Mouse (Mus musculus) limb, embryonic 15.5 days (tissue): ENCODE results near the gene Mms19. TPM values are rescaled to one million over a fixed set of nuclear protein-coding genes. Genes with fewer than 3 reads are reported as not detected.

ENCODE experiments used
- ATAC-seq: fragments of 200-750 bp; cut with Nextera tagmentation; 2 replicates; pipeline ENCODE4 v1.8.0; 2017; ENCODE audit warnings: low read depth, moderate TSS enrichment; ENCODE audit not compliant: insufficient number of reproducible peaks, low FRiP score, low TSS enrichment
- H3K27ac ChIP-seq: fragments of 300-500 bp; sonication (generic); 2 replicates; pipeline ENCODE4 v1.5.1; 2015; ENCODE audit warnings: moderate library complexity, mild to moderate bottlenecking, inconsistent platforms
- H3K27me3 ChIP-seq: fragments of 300-500 bp; sonication (generic); 2 replicates; pipeline ENCODE4 v1.6.1; 2015; ENCODE audit warnings: inconsistent platforms
- H3K36me3 ChIP-seq: fragments of 300-500 bp; sonication (generic); 2 replicates; pipeline ENCODE4 v1.6.1; 2015; ENCODE audit warnings: inconsistent platforms
- H3K4me1 ChIP-seq: fragments of 300-500 bp; sonication (generic); 2 replicates; pipeline ENCODE4 v1.6.1; 2015; ENCODE audit warnings: inconsistent platforms
- H3K4me2 ChIP-seq: fragments of 300-500 bp; sonication (generic); 2 replicates; pipeline ENCODE4 v1.6.1; 2015; ENCODE audit warnings: mild to moderate bottlenecking, inconsistent platforms
- H3K4me3 ChIP-seq: fragments of 300-500 bp; sonication (generic); 2 replicates; pipeline ENCODE4 v1.5.1; 2015; ENCODE audit warnings: mild to moderate bottlenecking, inconsistent platforms
- H3K9ac ChIP-seq: fragments of 300-500 bp; sonication (generic); 2 replicates; pipeline ENCODE4 v1.6.1; 2015; ENCODE audit warnings: inconsistent platforms
- H3K9me3 ChIP-seq: fragments of 300-500 bp; sonication (generic); 2 replicates; pipeline ENCODE4 v1.6.1; 2016; ENCODE audit warnings: inconsistent platforms
- WGBS: fragments of 180-500 bp; shearing (Covaris S2); methylation state at CpG from one replicate; pipeline ENCODE4 v1.1.7; 2015; 5-methylcytosine and 5-hydroxymethylcytosine counted together
- polyA plus RNA-seq: library from polyadenylated mRNA; unstranded; fragments of >200 nt; fragmentation: Nextera tagmentation; extraction: Ambion mirVana; gene quantifications from 2 replicates; pipeline ENCODE4 v1.2.1, GENCODE M21; 2015

Gene Mms19
- polyA plus RNA-seq, 1 experiment from 2014 or later = 28.5 TPM

DNA sequence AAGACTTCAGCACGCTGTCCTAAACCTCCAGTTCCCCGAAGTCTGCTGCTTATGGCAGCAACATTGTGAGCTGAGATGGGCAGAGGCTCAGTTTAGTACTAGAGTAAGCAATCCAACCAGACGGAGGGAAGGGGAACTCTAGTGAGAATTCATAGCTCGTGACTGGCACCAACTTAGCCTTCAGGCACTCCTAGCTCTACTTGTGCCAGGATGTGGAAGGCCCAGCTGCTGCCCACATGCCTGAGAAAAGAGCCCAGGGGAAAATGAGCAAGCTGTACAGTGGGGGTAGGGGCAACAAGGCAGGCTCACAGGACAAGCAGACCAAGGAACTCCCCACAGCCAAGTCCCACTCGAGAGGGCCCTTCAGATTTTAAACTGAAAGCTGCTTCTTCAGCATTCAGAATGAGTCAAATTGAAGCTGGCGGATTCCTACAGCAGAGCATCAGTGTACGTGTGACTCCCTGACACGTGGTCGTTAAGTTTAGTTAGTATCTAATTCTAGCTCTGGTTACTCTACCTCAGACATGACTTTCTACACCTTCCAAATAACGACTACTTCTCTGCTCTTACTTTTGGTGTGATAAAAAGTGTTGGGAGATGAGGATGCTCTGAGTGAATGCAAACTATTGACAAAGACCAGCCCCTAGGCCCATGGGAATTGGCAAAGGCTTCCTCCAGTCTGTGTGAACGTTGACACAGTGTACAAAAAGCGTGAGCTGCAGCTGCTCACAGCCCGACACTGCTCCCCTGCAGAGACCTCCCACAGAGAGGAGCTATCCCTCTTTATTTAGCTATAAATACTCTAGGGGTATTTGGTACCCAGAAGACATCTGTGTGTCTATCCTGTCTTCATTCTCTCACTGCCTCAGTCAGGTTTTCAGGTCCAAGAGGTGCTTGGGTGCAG lies 6.8 kb downstream of the Mms19 start:
- Histone ChIP-seq H3K9ac (no peak overlapping the region), H3K9me3 (no peaks in the 10 kb centered on the region), H3K4me2 (no peak overlapping the region), H3K36me3 (peaks cover 5% of the 10 kb centered on the region; the same call in 1 of the 2 replicates), H3K4me3 (no peak overlapping the region), H3K27me3 (no peaks in the 10 kb centered on the region), H3K4me1 (peaks cover 23% of the 10 kb centered on the region), H3K27ac (peak overlapping the region; percentile 43; the same call in 1 of the 2 replicates)
- ATAC-seq = no peak
- 56% methylated on average over 13 of the region's 13 CpGs for WGBS

DNA sequence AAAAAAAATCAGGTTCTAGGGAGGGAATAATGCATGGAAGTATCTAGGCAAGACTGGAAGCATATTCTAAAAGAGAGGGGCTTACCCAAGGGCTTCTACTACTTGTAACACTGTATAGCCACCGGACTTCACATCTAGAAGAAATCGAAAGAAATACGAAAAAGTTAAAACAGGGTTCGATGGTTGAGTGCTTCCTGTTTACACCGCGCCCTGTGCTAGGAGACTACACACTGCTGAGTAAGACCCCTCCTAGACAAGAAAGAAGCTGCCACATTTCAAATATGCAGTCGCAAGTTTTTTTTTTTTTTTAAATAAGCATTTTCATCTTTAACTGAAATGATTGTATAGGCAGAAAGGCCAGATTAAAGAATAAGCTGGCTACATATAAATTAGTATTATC lies 11.3 kb downstream of the Mms19 start:
- no peak overlapping the region for H3K27ac ChIP-seq
- no peak overlapping the region for H3K4me2 ChIP-seq
- WGBS = 93% methylated on average over 7 of the region's 7 CpGs
- no peak for ATAC-seq
- no peaks in the 10 kb centered on the region for H3K9me3 ChIP-seq
- peaks cover 43% of the 10 kb centered on the region for H3K36me3 ChIP-seq
- no peaks in the 10 kb centered on the region for H3K27me3 ChIP-seq
- no peak overlapping the region for H3K9ac ChIP-seq
- H3K4me1 ChIP-seq = peaks cover 4% of the 10 kb centered on the region; the same call in 1 of the 2 replicates
- no peak overlapping the region for H3K4me3 ChIP-seq

DNA sequence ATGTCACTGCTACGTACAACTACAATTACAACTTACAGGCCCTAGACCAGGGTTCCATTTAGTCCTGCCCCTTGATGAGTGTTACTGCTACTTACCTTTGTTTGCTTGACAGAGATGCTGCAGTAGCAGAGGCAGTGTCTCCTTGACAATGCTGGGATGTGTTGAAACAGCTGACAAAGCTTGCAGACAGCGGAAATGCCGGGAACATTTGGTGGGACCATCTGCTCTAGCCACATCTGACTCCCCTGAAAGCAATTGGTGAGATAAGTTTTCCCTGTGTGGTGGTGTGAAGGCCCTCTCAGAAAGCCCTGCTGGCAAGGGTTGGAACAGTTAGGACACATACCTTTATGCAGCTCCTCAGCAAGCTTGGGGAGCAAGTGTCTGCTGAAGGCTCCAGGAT lies 27.4 kb downstream of the Mms19 start:
- no peak overlapping the region for H3K4me3 ChIP-seq
- no peak overlapping the region for H3K27ac ChIP-seq
- 92% methylated on average over 3 of the region's 3 CpGs for WGBS
- H3K9me3 ChIP-seq = no peaks in the 10 kb centered on the region
- peaks cover 96% of the 10 kb centered on the region for H3K36me3 ChIP-seq
- no peaks in the 10 kb centered on the region for H3K27me3 ChIP-seq
- ATAC-seq = no peak
- H3K4me1 ChIP-seq = no peaks in the 10 kb centered on the region
- no peak overlapping the region for H3K4me2 ChIP-seq
- no peak overlapping the region for H3K9ac ChIP-seq

DNA sequence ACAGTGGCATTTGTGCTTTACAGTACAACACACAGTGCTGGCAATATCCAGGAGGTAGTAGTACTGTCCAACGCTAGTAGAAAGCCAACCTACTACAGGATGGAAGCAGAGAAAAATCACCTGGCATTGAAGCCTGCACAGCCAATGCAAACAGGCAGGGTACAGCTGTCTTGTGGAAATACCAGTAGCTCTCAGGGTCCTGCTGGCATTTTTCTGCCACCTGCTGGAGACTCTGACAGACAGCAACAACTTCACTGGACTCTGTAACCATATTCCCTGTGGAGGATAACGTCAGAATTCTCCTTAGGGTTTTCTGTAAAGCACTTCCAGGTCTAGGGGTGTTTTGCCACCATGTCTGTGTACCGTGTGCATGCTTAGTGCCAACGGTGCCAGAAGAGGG lies 28.7 kb downstream of the Mms19 start:
- H3K4me1 ChIP-seq = no peaks in the 10 kb centered on the region
- H3K27ac ChIP-seq = no peak overlapping the region
- no peak overlapping the region for H3K9ac ChIP-seq
- no peaks in the 10 kb centered on the region for H3K9me3 ChIP-seq
- H3K4me3 ChIP-seq = no peak overlapping the region
- no peak for ATAC-seq
- no peaks in the 10 kb centered on the region for H3K27me3 ChIP-seq
- peaks cover 96% of the 10 kb centered on the region for H3K36me3 ChIP-seq
- 75% methylated on average over 4 of the region's 4 CpGs for WGBS
- H3K4me2 ChIP-seq = no peak overlapping the region

DNA sequence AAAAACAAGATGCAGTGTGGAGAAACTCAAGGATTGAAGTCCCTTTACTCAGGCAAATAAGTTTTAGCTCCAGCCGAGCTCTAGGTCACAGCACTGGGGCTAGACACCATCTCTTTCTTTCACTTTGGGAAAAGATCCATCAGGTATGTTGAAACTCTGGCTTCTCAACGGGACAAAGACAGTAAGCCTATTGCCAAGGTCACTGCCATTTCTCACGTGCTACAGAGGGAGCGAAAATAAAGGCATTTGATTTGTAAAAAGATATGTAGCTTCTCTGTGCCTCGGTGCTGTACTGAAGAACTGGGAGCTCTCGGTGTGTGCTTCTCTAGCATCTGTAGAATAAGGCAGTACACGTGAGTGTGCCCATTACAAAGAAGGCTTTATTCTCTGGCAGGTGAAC lies 37.1 kb downstream of the Mms19 start:
- Histone ChIP-seq H3K4me2 (no peak overlapping the region), H3K27ac (no peak overlapping the region), H3K36me3 (peaks cover 96% of the 10 kb centered on the region), H3K27me3 (no peaks in the 10 kb centered on the region), H3K9me3 (no peaks in the 10 kb centered on the region), H3K4me3 (no peak overlapping the region), H3K9ac (no peak overlapping the region), H3K4me1 (no peaks in the 10 kb centered on the region)
- WGBS = 87% methylated on average over 7 of the region's 7 CpGs
- no peak for ATAC-seq

DNA sequence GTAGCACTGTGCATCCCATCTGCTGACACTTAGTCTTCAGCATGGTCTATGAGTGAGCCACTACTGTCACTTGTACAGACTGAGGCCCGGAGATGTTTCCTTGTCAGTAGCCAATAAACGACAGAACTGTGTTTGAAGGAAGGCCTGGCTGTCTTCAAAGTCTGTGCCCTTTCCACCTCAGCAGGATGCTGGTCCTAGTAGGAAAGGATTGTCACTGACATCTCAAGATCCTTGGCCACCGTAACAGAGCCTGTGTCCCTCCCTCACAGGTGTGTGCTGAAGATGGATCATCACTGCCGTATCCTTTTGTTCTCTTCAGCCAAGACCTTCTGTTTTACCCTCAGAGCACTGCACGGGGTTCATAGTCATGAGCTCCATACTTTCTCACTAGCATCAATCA lies 42.4 kb downstream of the Mms19 start:
- no peak for ATAC-seq
- no peaks in the 10 kb centered on the region for H3K27me3 ChIP-seq
- WGBS = 86% methylated on average over 5 of the region's 5 CpGs
- H3K36me3 ChIP-seq = peaks cover 60% of the 10 kb centered on the region
- no peak overlapping the region for H3K4me2 ChIP-seq
- no peak overlapping the region for H3K9ac ChIP-seq
- peaks cover 10% of the 10 kb centered on the region for H3K4me1 ChIP-seq
- no peak overlapping the region for H3K27ac ChIP-seq
- no peaks in the 10 kb centered on the region for H3K9me3 ChIP-seq
- no peak overlapping the region for H3K4me3 ChIP-seq

DNA sequence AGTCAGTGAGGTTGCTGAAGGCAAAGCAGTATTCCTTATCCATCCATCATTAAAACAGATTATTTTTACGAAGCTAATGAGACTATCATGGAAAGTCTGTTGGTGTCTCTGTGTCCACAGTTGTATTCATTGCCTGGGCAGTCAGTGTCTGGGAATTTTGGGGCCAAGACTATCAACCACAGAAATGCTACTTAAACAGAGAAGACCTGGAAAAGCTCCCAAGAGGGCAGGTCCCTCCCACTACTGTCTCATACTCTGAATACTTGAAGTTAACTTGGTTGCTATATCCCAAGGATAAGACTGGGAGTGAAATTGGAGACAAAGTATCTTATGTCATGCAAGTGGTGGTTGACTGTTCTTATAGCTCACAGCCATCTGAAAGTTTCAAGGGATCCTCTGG lies 45.0 kb downstream of the Mms19 start:
- Histone ChIP-seq H3K4me1 (peaks cover 17% of the 10 kb centered on the region), H3K9ac (no peak overlapping the region), H3K9me3 (no peaks in the 10 kb centered on the region), H3K4me3 (no peak overlapping the region), H3K27me3 (no peaks in the 10 kb centered on the region), H3K4me2 (no peak overlapping the region), H3K36me3 (peaks cover 37% of the 10 kb centered on the region), H3K27ac (no peak overlapping the region)
- 95% methylated on average over 1 of the region's 1 CpGs for WGBS
- ATAC-seq = no peak

DNA sequence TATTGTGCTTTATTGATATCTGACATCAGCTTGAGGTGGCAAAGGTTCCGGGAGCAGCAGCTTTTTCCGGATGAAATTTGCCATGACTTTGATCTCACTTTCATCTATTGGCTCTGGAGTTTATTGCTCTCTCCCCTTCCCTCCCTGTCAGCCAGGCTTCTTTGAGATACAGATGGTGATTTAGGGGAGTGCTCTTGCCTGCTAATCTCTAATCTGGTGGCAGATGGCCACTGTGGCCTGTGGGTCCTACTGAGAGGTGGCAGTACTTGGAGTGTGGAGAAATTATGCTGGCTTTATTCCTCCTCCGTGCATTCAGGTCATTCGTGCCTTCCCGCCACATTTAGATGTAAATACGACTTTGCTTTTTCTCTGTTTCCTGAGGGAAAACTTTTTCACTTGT lies 46.8 kb downstream of the Mms19 start:
- Histone ChIP-seq H3K27ac (no peak overlapping the region), H3K36me3 (peaks cover 28% of the 10 kb centered on the region), H3K4me3 (peak overlapping the region; percentile 67), H3K4me1 (peaks cover 17% of the 10 kb centered on the region), H3K9me3 (no peaks in the 10 kb centered on the region), H3K27me3 (no peaks in the 10 kb centered on the region), H3K4me2 (peak overlapping the region; percentile 72), H3K9ac (peak overlapping the region; percentile 73)
- WGBS = 15% methylated on average over 6 of the region's 6 CpGs
- ATAC-seq = no peak

DNA sequence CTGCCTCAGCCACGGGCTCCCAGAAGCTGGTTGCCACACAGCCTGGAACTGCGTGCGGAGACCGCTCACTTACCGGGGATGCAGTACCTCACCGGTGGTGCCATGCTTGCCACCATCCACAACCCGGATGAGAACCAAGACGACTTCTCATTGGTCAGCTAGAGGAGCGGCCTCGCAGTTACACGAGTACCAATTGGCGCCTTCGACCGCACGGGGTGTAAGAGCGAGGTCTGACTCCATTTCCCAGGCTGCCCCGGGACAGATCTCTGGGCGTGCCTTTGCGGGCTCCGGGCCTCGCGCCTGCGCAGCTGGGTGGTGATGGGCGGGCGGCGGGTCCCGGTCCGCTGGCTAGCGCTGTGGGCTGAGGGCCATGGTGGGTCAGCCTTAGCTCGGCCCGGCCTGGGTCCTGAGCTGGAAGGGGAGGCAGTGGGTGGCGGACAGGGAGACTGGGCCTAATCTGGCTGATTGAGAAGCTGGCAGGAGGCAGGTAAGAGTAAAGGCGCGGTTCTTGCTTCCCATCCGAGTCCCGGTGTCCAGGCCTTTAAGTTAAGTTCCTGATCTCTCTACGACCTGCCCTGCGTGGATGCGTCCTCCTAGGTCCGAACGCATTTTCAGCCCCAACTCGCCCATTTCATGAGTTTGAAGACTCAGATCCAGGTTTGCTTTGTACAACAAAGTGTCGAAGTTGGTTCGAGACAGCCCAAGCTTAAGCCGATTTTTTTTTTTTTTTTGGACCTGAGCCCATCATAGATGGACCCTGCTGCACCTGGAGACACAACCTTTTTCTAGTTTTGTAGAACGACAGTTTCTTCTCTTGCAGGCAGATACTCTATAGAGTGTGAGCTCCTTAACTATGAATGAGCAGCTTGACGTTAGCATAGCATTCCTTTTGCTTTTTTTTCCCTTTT lies 47.5 kb downstream of the Mms19 start, which contains the start of the genes Exosc1 and Zdhhc16:
Gene Exosc1 (minus strand): TSS at position 245 of the 908 bp plus-strand sequence.
Gene Zdhhc16 (plus strand): TSS at position 302 of the 908 bp plus-strand sequence.
- Histone ChIP-seq H3K27me3 (no peaks in the 10 kb centered on the region), H3K9ac (peak within 1 kb of the TSS; percentile 73), H3K4me1 (peaks cover 17% of the 10 kb centered on the region), H3K4me3 (peak within 1 kb of the TSS; percentile 67), H3K9me3 (no peaks in the 10 kb centered on the region), H3K27ac (peak within 1 kb of the TSS; percentile 67; the same call in 1 of the 2 replicates), H3K4me2 (peak within 1 kb of the TSS; percentile 72), H3K36me3 (peaks cover 25% of the 10 kb centered on the region)
- peak; percentile 99 for ATAC-seq
- under 1% methylated on average over 47 of the region's 47 CpGs for WGBS

DNA sequence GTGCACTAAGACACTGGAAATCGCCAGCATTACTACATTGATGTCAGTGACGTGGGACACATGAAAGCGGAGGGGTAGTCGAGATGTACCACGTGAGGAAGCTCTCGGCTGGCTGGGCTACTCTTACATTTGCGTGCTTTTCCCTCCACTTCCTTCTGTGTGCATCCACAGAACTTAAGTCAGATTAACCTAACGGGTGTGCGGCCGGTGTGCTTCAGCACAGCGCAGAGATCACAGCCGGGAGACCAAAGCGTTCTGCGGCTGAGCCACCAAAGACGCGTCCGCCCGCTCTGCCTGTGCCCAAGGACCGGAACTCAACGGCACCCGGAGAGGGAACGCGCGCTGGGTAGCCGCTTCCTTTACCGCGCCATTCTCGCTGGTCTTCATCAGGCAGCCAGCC lies 48.3 kb downstream of the Mms19 start:
- Histone ChIP-seq H3K27ac (peak overlapping the region; percentile 67; the same call in 1 of the 2 replicates), H3K27me3 (no peaks in the 10 kb centered on the region), H3K36me3 (peaks cover 25% of the 10 kb centered on the region), H3K4me2 (peak overlapping the region; percentile 72), H3K9ac (peak overlapping the region; percentile 73), H3K4me1 (peaks cover 17% of the 10 kb centered on the region), H3K4me3 (peak overlapping the region; percentile 67), H3K9me3 (no peaks in the 10 kb centered on the region)
- WGBS = under 1% methylated on average over 28 of the region's 28 CpGs
- no peak for ATAC-seq

DNA sequence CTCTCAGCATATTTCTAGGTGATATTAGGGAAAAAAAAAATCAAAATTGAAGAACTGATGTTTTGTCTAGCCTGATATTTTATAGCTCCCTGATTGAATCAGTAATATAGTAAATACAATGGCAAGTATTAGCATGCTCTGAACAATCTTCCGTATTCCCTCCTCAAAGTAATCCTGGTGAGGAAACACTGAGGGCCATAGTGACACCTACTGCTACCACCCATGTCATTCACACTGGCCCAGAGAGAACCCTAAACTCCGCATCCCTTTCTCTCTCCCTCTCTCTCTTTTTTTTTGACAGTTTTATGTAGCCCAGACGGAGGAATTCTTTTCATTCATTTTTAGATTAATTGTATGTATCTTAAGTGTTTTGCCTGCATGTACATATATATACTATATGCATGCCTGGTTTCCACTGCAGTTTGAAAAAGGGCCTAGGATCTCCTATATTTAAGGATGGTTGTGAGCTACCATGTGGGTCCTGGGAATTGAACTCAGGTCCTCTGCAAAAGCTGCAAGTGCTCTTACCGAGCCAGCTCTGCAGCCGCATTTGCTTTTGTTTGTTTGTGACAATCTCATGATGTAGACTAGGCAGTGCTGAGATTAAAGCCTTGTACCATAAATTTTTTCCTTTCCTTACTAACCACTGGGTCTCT lies 60.4 kb downstream of the Mms19 start:
- Histone ChIP-seq H3K4me2 (no peak overlapping the region), H3K9me3 (no peaks in the 10 kb centered on the region), H3K27me3 (no peaks in the 10 kb centered on the region), H3K9ac (no peak overlapping the region), H3K36me3 (peaks cover 69% of the 10 kb centered on the region), H3K4me3 (no peak overlapping the region), H3K4me1 (no peaks in the 10 kb centered on the region), H3K27ac (no peak overlapping the region)
- WGBS = 69% methylated on average over 5 of the region's 5 CpGs
- ATAC-seq = no peak
